In the genomic region with DNA sequence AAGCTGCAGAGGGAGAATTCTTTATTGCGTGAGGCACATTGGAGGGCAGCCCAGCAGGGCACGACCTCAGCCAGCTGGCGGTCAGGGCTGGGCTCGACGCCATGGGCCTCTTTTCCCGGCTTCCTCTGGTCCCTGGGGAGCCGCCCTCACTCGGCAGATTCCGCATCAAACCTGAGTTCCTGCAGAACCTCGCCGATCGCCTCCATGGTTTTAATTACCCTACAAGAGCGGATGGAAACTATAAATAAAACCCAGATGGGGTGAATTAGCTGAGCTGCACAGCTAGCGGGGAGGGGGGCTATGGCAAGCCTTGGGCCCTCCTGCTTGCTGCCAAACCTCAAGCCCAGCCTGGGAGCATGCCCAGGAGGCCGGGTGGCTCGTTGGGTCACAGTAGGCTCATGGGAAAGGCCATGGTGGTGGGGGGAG, we compare ENCODE assay signal across 8 mouse cellular contexts. TPM values are rescaled to one million over a fixed set of nuclear protein-coding genes. Genes with fewer than 3 reads are reported as not detected.
DNase-seq lines count a peak whose midpoint lies in the region; ATAC-seq and TF ChIP-seq lines count a peak whose summit lies in the region.

No protein-coding gene starts in this region.

- H3K9me3 ChIP-seq in forebrain, embryonic 13.5 days (replicated peaks), result no peaks in the 10 kb centered on the region
- peaks cover 2% of the 10 kb centered on the region; the same call in 1 of the 2 replicates for H3K9me3 ChIP-seq in forebrain, embryonic 16.5 days (ENCODE audit: control insufficient read depth, low read length)
- no peaks in the 10 kb centered on the region for H3K9me3 ChIP-seq in embryonic facial prominence, embryonic 11.5 days (replicated peaks; ENCODE audit: control insufficient read depth, low read length)
- no peaks in the 10 kb centered on the region for H3K9me3 ChIP-seq in hindbrain, embryonic 11.5 days (ENCODE audit: control insufficient read depth, low read length)
- no peaks in the 10 kb centered on the region for H3K9me3 ChIP-seq in limb, embryonic 14.5 days (ENCODE audit: control insufficient read depth, low read length)

- peaks cover 49% of the 10 kb centered on the region for H3K27me3 ChIP-seq in forebrain, embryonic 13.5 days
- H3K27me3 ChIP-seq in forebrain, embryonic 16.5 days (replicated peaks; ENCODE audit: control insufficient read depth, insufficient read depth, low read length), result peaks cover 41% of the 10 kb centered on the region
- peaks cover 26% of the 10 kb centered on the region for H3K27me3 ChIP-seq in embryonic facial prominence, embryonic 11.5 days (ENCODE audit: control insufficient read depth, insufficient read depth, low read length)
- H3K27me3 ChIP-seq in hindbrain, embryonic 11.5 days (ENCODE audit: control insufficient read depth, insufficient read depth, low read length), result peaks cover 45% of the 10 kb centered on the region
- H3K27me3 ChIP-seq in limb, embryonic 14.5 days (ENCODE audit: control insufficient read depth, insufficient read depth, low read length), result peaks cover 8% of the 10 kb centered on the region; the same call in 1 of the 2 replicates

- TF ChIP-seq POLR2A in limb, embryonic 14.5 days (IDR thresholded peaks at IDR 0.05; ENCODE audit: borderline replicate concordance, extremely low read depth, insufficient read depth, insufficient read length), result no peak

- peaks cover 58% of the 10 kb centered on the region for H3K4me1 ChIP-seq in forebrain, embryonic 13.5 days
- peaks cover 41% of the 10 kb centered on the region for H3K4me1 ChIP-seq in forebrain, embryonic 16.5 days (replicated peaks; ENCODE audit: control insufficient read depth, insufficient read depth, low read length)
- H3K4me1 ChIP-seq in embryonic facial prominence, embryonic 11.5 days (ENCODE audit: control insufficient read depth, insufficient read depth, low read length), result peaks cover 27% of the 10 kb centered on the region
- peaks cover 14% of the 10 kb centered on the region for H3K4me1 ChIP-seq in hindbrain, embryonic 11.5 days (replicated peaks; ENCODE audit: control insufficient read depth, insufficient read depth, low read length)
- H3K4me1 ChIP-seq in limb, embryonic 14.5 days (ENCODE audit: control insufficient read depth, insufficient read depth, low read length), result peaks cover 65% of the 10 kb centered on the region

- ATAC-seq in forebrain, embryonic 13.5 days, result no peak
- no peak for ATAC-seq in forebrain, embryonic 16.5 days
- ATAC-seq in embryonic facial prominence, embryonic 11.5 days (replicated peaks; ENCODE audit: insufficient number of reproducible peaks, low FRiP score, low TSS enrichment, low read depth), result peak; percentile 19; the same call in 1 of the 2 replicates
- ATAC-seq in hindbrain, embryonic 11.5 days (ENCODE audit: low FRiP score), result no peak
- ATAC-seq in limb, embryonic 14.5 days (ENCODE audit: low FRiP score, low read depth), result no peak

- peak; percentile 16 for DNase-seq in CD4-positive helper T cell, adult 2 months (ENCODE audit: low read depth, low spot score)
- peak; percentile 93 for DNase-seq in embryonic facial prominence, embryonic 11.5 days (ENCODE audit: low spot score)
- DNase-seq in hindbrain, embryonic 11.5 days (ENCODE audit: low spot score), result peak; percentile 33
- peak; percentile 86 for DNase-seq in limb, embryonic 14.5 days (ENCODE audit: low spot score)
- no peak for DNase-seq in thymus, postnatal 14 days
- DNase-seq in spleen, postnatal 14 days (ENCODE audit: low spot score in 2 of 2), result no peak

- peaks cover 32% of the 10 kb centered on the region for H3K36me3 ChIP-seq in forebrain, embryonic 13.5 days (ENCODE audit: poor library complexity, severe bottlenecking)
- peaks cover 9% of the 10 kb centered on the region for H3K36me3 ChIP-seq in forebrain, embryonic 16.5 days (ENCODE audit: control insufficient read depth, insufficient read depth)
- H3K36me3 ChIP-seq in embryonic facial prominence, embryonic 11.5 days (replicated peaks; ENCODE audit: control insufficient read depth, insufficient read depth, low read depth, low read length), result peaks cover 6% of the 10 kb centered on the region
- peaks cover 10% of the 10 kb centered on the region for H3K36me3 ChIP-seq in hindbrain, embryonic 11.5 days (ENCODE audit: control insufficient read depth, insufficient read depth, low read length)
- H3K36me3 ChIP-seq in limb, embryonic 14.5 days (ENCODE audit: control insufficient read depth, insufficient read depth, low read length), result peaks cover 23% of the 10 kb centered on the region

- H3K27ac ChIP-seq in forebrain, embryonic 13.5 days, result no peak overlapping the region
- H3K27ac ChIP-seq in forebrain, embryonic 16.5 days (ENCODE audit: low read length), result no peak overlapping the region
- H3K27ac ChIP-seq in embryonic facial prominence, embryonic 11.5 days (replicated peaks; ENCODE audit: low read depth, low read length), result peak overlapping the region; percentile 49; the same call in 1 of the 2 replicates
- H3K27ac ChIP-seq in hindbrain, embryonic 11.5 days (ENCODE audit: low read depth, low read length), result no peak overlapping the region
- H3K27ac ChIP-seq in limb, embryonic 14.5 days (replicated peaks; ENCODE audit: low read depth, low read length), result 0 out of 2 replicates have a peak overlapping the region, but pooled peaks have one; percentile 5

- no peak overlapping the region for H3K4me2 ChIP-seq in forebrain, embryonic 13.5 days
- no peak overlapping the region for H3K4me2 ChIP-seq in forebrain, embryonic 16.5 days (ENCODE audit: low read length)
- H3K4me2 ChIP-seq in embryonic facial prominence, embryonic 11.5 days (ENCODE audit: low read depth, low read length), result no peak overlapping the region
- no peak overlapping the region for H3K4me2 ChIP-seq in hindbrain, embryonic 11.5 days (replicated peaks; ENCODE audit: low read depth, low read length)
- peak overlapping the region; percentile 30 for H3K4me2 ChIP-seq in limb, embryonic 14.5 days (replicated peaks; ENCODE audit: low read depth, low read length, severe bottlenecking)

- 81% methylated on average over 16 of the region's 16 CpGs for WGBS in forebrain, embryonic 13.5 days
- 59% methylated on average over 16 of the region's 16 CpGs for WGBS in forebrain, embryonic 16.5 days
- WGBS in embryonic facial prominence, embryonic 11.5 days, result 27% methylated on average over 16 of the region's 16 CpGs
- 59% methylated on average over 16 of the region's 16 CpGs for WGBS in hindbrain, embryonic 11.5 days
- 11% methylated on average over 16 of the region's 16 CpGs for WGBS in limb, embryonic 14.5 days

- H3K9ac ChIP-seq in forebrain, embryonic 13.5 days, result peak overlapping the region; percentile 12; the same call in 1 of the 2 replicates
- H3K9ac ChIP-seq in forebrain, embryonic 16.5 days (replicated peaks; ENCODE audit: low read depth, low read length), result no peak overlapping the region; the same call in 1 of the 2 replicates
- no peak overlapping the region for H3K9ac ChIP-seq in embryonic facial prominence, embryonic 11.5 days (replicated peaks; ENCODE audit: low read length)
- H3K9ac ChIP-seq in hindbrain, embryonic 11.5 days (ENCODE audit: low read depth, low read length), result 0 out of 2 replicates have a peak overlapping the region, but pooled peaks have one; percentile 2
- H3K9ac ChIP-seq in limb, embryonic 14.5 days (ENCODE audit: low read depth, low read length, severe bottlenecking), result no peak overlapping the region

- H3K4me3 ChIP-seq in forebrain, embryonic 13.5 days, result no peak overlapping the region
- no peak overlapping the region for H3K4me3 ChIP-seq in forebrain, embryonic 16.5 days (replicated peaks; ENCODE audit: low read length)
- no peak overlapping the region; the same call in 1 of the 2 replicates for H3K4me3 ChIP-seq in embryonic facial prominence, embryonic 11.5 days (ENCODE audit: low read depth, low read length)
- no peak overlapping the region for H3K4me3 ChIP-seq in hindbrain, embryonic 11.5 days (ENCODE audit: low read depth, low read length)
- H3K4me3 ChIP-seq in limb, embryonic 14.5 days (replicated peaks; ENCODE audit: low read length), result peak overlapping the region; percentile 57; the same call in 1 of the 2 replicates

RNA-seq across cellular contexts. Expression of gene Rex1bd, which starts 2.2 kb away (rescaled TPM):
- 150 and 154 TPM in 2 replicates for polyA plus RNA-seq in forebrain, embryonic 13.5 days (2015; fragmentation: Nextera tagmentation; extraction: Ambion mirVana)
- 149 and 157 TPM in 2 replicates for polyA plus RNA-seq in forebrain, embryonic 16.5 days (2015; fragmentation: Nextera tagmentation; extraction: Ambion mirVana)
- polyA plus RNA-seq in embryonic facial prominence, embryonic 11.5 days (2014; fragmentation: Nextera tagmentation; extraction: Ambion mirVana), result 126 and 140 TPM in 2 replicates
- 129 and 136 TPM in 2 replicates for polyA plus RNA-seq in hindbrain, embryonic 11.5 days (2014; fragmentation: Nextera tagmentation; extraction: Ambion mirVana)
- polyA plus RNA-seq in limb, embryonic 14.5 days (2012; rRNA removed), result 154 and 175 TPM in 2 replicates
- polyA plus RNA-seq in limb, embryonic 14.5 days (2014; fragmentation: Nextera tagmentation; extraction: Ambion mirVana), result 152 and 156 TPM in 2 replicates

RNA-seq across cellular contexts. Expression of gene Uba52, which starts 6.3 kb away (rescaled TPM):
- polyA plus RNA-seq in forebrain, embryonic 13.5 days (2015; fragmentation: Nextera tagmentation; extraction: Ambion mirVana), result 812 and 920 TPM in 2 replicates
- polyA plus RNA-seq in forebrain, embryonic 16.5 days (2015; fragmentation: Nextera tagmentation; extraction: Ambion mirVana), result 660 and 697 TPM in 2 replicates
- polyA plus RNA-seq in embryonic facial prominence, embryonic 11.5 days (2014; fragmentation: Nextera tagmentation; extraction: Ambion mirVana), result 783 and 884 TPM in 2 replicates
- polyA plus RNA-seq in hindbrain, embryonic 11.5 days (2014; fragmentation: Nextera tagmentation; extraction: Ambion mirVana), result 814 and 839 TPM in 2 replicates
- 1,215 and 1,844 TPM in 2 replicates for polyA plus RNA-seq in limb, embryonic 14.5 days (2012; rRNA removed)
- polyA plus RNA-seq in limb, embryonic 14.5 days (2014; fragmentation: Nextera tagmentation; extraction: Ambion mirVana), result 1,031 and 1,113 TPM in 2 replicates

RNA-seq across cellular contexts. Expression of gene Crlf1, which starts 11.3 kb away (rescaled TPM):
- 0.86 and 0.92 TPM in 2 replicates for polyA plus RNA-seq in forebrain, embryonic 13.5 days (2015; fragmentation: Nextera tagmentation; extraction: Ambion mirVana)
- polyA plus RNA-seq in forebrain, embryonic 16.5 days (2015; fragmentation: Nextera tagmentation; extraction: Ambion mirVana), result 6.1 and 8.2 TPM in 2 replicates
- 63.8 and 64.7 TPM in 2 replicates for polyA plus RNA-seq in embryonic facial prominence, embryonic 11.5 days (2014; fragmentation: Nextera tagmentation; extraction: Ambion mirVana)
- polyA plus RNA-seq in hindbrain, embryonic 11.5 days (2014; fragmentation: Nextera tagmentation; extraction: Ambion mirVana), result 2.4 and 6.6 TPM in 2 replicates
- polyA plus RNA-seq in limb, embryonic 14.5 days (2012; rRNA removed), result 98.9 and 127 TPM in 2 replicates
- polyA plus RNA-seq in limb, embryonic 14.5 days (2014; fragmentation: Nextera tagmentation; extraction: Ambion mirVana), result 91.5 and 103 TPM in 2 replicates

RNA-seq across cellular contexts. Expression of gene Tmem59l, which starts 17.1 kb away (rescaled TPM):
- polyA plus RNA-seq in forebrain, embryonic 13.5 days (2015; fragmentation: Nextera tagmentation; extraction: Ambion mirVana), result 32.5 and 38.0 TPM in 2 replicates
- polyA plus RNA-seq in forebrain, embryonic 16.5 days (2015; fragmentation: Nextera tagmentation; extraction: Ambion mirVana), result 74.9 and 90.8 TPM in 2 replicates
- polyA plus RNA-seq in embryonic facial prominence, embryonic 11.5 days (2014; fragmentation: Nextera tagmentation; extraction: Ambion mirVana), result 25.4 and 25.7 TPM in 2 replicates
- polyA plus RNA-seq in hindbrain, embryonic 11.5 days (2014; fragmentation: Nextera tagmentation; extraction: Ambion mirVana), result 15.6 and 19.6 TPM in 2 replicates
- polyA plus RNA-seq in limb, embryonic 14.5 days (2012; rRNA removed), result 13.1 and 17.7 TPM in 2 replicates
- 15.7 and 17.5 TPM in 2 replicates for polyA plus RNA-seq in limb, embryonic 14.5 days (2014; fragmentation: Nextera tagmentation; extraction: Ambion mirVana)

RNA-seq across cellular contexts. Expression of gene Fkbp8, which starts 23.2 kb away (rescaled TPM):
- 357 and 385 TPM in 2 replicates for polyA plus RNA-seq in forebrain, embryonic 13.5 days (2015; fragmentation: Nextera tagmentation; extraction: Ambion mirVana)
- 402 and 462 TPM in 2 replicates for polyA plus RNA-seq in forebrain, embryonic 16.5 days (2015; fragmentation: Nextera tagmentation; extraction: Ambion mirVana)
- 175 and 196 TPM in 2 replicates for polyA plus RNA-seq in embryonic facial prominence, embryonic 11.5 days (2014; fragmentation: Nextera tagmentation; extraction: Ambion mirVana)
- polyA plus RNA-seq in hindbrain, embryonic 11.5 days (2014; fragmentation: Nextera tagmentation; extraction: Ambion mirVana), result 226 and 243 TPM in 2 replicates
- polyA plus RNA-seq in limb, embryonic 14.5 days (2012; rRNA removed), result 363 and 431 TPM in 2 replicates
- polyA plus RNA-seq in limb, embryonic 14.5 days (2014; fragmentation: Nextera tagmentation; extraction: Ambion mirVana), result 219 and 248 TPM in 2 replicates

Comparison
In these comparisons a context has a peak if more than half of its experiments do, and no peak if none do; other contexts are left out.
1. H3K9ac ChIP-seq: peak in forebrain, embryonic 13.5 days (single experiment) and hindbrain, embryonic 11.5 days (single experiment); none in forebrain, embryonic 16.5 days (single experiment), embryonic facial prominence, embryonic 11.5 days (single experiment) and limb, embryonic 14.5 days (single experiment).
2. H3K27ac ChIP-seq: peak in embryonic facial prominence, embryonic 11.5 days (single experiment) and limb, embryonic 14.5 days (single experiment); none in forebrain, embryonic 13.5 days (single experiment), forebrain, embryonic 16.5 days (single experiment) and hindbrain, embryonic 11.5 days (single experiment).
3. DNase-seq: peak in CD4-positive helper T cell, adult 2 months (single experiment), embryonic facial prominence, embryonic 11.5 days (single experiment), hindbrain, embryonic 11.5 days (single experiment) and limb, embryonic 14.5 days (single experiment); none in thymus, postnatal 14 days (single experiment) and spleen, postnatal 14 days (0 of 2).